Mouse (Mus musculus) neural tube, embryonic 11.5 days (tissue): ENCODE measurements at regions not wholly inside any gene's neighbourhood (a gene's known extent, or its start where the extent isn't known, plus 50 kb on each side); places are given as distances from the start of the nearest gene placed in this dataset.

Source experiments
- ATAC-seq: fragments of 200-750 bp; cut with Nextera tagmentation; 2 replicates; pipeline ENCODE4 v1.8.0; 2017; ENCODE audit warnings: moderate number of reproducible peaks, mild to moderate bottlenecking, moderate TSS enrichment, moderate library complexity; ENCODE audit not compliant: insufficient read depth, low FRiP score, low TSS enrichment
- DNase-seq: peaks from one replicate; pipeline ENCODE4 v3.0.0-alpha.2; 2015; ENCODE audit warnings: low spot score
- H3K27ac ChIP-seq: fragments of 300-500 bp; sonication (generic); 2 replicates; pipeline ENCODE4 v1.5.1; 2014; ENCODE audit warnings: low read depth, mild to moderate bottlenecking, low read length
- H3K27me3 ChIP-seq: fragments of 300-500 bp; sonication (generic); 2 replicates; pipeline ENCODE4 v1.6.1; 2014; ENCODE audit warnings: mild to moderate bottlenecking, low read length, mixed read lengths; ENCODE audit not compliant: control insufficient read depth, insufficient read depth
- H3K36me3 ChIP-seq: fragments of 300-500 bp; sonication (generic); 2 replicates; pipeline ENCODE4 v1.6.1; 2014; ENCODE audit warnings: mild to moderate bottlenecking, low read length, moderate library complexity, mixed read lengths; ENCODE audit not compliant: control insufficient read depth, insufficient read depth
- H3K4me1 ChIP-seq: fragments of 300-500 bp; sonication (generic); 2 replicates; pipeline ENCODE4 v1.6.1; 2014; ENCODE audit warnings: low read length, mixed read lengths; ENCODE audit not compliant: control insufficient read depth, insufficient read depth
- H3K4me2 ChIP-seq: fragments of 300-500 bp; sonication (generic); 2 replicates; pipeline ENCODE4 v1.6.1; 2014; ENCODE audit warnings: low read depth, mild to moderate bottlenecking, moderate library complexity
- H3K4me3 ChIP-seq: fragments of 300-500 bp; sonication (generic); 2 replicates; pipeline ENCODE4 v1.5.1; 2014; ENCODE audit warnings: low read depth, low read length
- H3K9ac ChIP-seq: fragments of 300-500 bp; sonication (generic); 2 replicates; pipeline ENCODE4 v1.6.1; 2014; ENCODE audit warnings: mild to moderate bottlenecking, low read length
- H3K9me3 ChIP-seq: fragments of 300-500 bp; sonication (generic); 2 replicates; pipeline ENCODE4 v1.6.1; 2016; ENCODE audit warnings: low read length; ENCODE audit not compliant: control insufficient read depth
- WGBS: fragments of 180-500 bp; shearing (Covaris S2); extraction: QIAGEN DNeasy Blood & Tissue Kit; methylation state at CpG from one replicate; pipeline ENCODE4 v1.1.7; 2014; 5-methylcytosine and 5-hydroxymethylcytosine counted together

GRCm38 (mm10) chr7:69398299-69398698 lies 649.3 kb upstream of the Arrdc4 start:
- H3K9ac ChIP-seq, result no peak overlapping the region
- H3K27ac ChIP-seq, result no peak overlapping the region
- H3K4me3 ChIP-seq, result no peak overlapping the region
- H3K4me2 ChIP-seq, result no peak overlapping the region
- H3K9me3 ChIP-seq, result no peaks in the 10 kb centered on the region
- ATAC-seq (no peak), DNase-seq (peak; percentile 20)
- H3K27me3 ChIP-seq, result no peaks in the 10 kb centered on the region
- whole genome bisulfite sequencing, result 26% methylated on average over 4 of the region's 4 CpGs
- no peaks in the 10 kb centered on the region for H3K36me3 ChIP-seq
- H3K4me1 ChIP-seq, result 0 out of 2 replicates have a peak, but pooled peaks cover 2% of the 10 kb centered on the region

GRCm38 (mm10) chr7:69396868-69397267 lies 647.8 kb upstream of the Arrdc4 start:
- no peak overlapping the region for H3K9ac ChIP-seq

More at GRCm38 (mm10) chr7:69396868-69397267, 647.8 kb upstream of the Arrdc4 start:
- H3K9me3 ChIP-seq, result no peaks in the 10 kb centered on the region
- H3K4me2 ChIP-seq, result no peak overlapping the region
- no peak overlapping the region for H3K27ac ChIP-seq
- no peak for ATAC-seq
- DNase-seq, result no peak
- no peaks in the 10 kb centered on the region for H3K27me3 ChIP-seq
- no peaks in the 10 kb centered on the region for H3K36me3 ChIP-seq
- 0 out of 2 replicates have a peak, but pooled peaks cover 2% of the 10 kb centered on the region for H3K4me1 ChIP-seq
- WGBS, result 89% methylated on average over 2 of the region's 2 CpGs
- H3K4me3 ChIP-seq, result no peak overlapping the region
